ENCODE assay signal across 17 mouse cellular contexts in the genomic region with DNA sequence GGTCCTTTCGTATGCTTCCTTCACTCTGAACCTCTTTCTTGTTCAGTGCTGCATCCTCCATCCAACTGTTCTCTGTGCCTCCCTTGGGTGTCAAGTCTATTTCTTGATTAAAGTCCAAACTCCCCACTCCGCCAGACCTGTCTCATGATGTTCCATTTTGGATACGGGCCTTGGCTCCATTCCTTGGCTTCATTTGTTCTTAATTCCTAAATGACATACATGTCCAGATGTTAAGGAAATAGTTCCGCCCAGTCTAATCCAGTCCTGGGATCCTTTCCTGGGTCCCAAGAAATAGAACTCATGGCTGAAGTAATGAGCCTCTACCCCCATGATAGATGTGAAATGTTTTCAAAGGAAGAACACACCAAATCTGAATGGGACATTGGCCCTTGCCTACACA. TPM values are rescaled to one million over a fixed set of nuclear protein-coding genes. Genes with fewer than 3 reads are reported as not detected.
A peak's percentile ranks its signal among the peaks of the same experiment; 100 is the strongest.
DNase-seq lines count a peak whose midpoint lies in the region; ATAC-seq and TF ChIP-seq lines count a peak whose summit lies in the region.
"Had no signal": no experiment of that assay in that cellular context is flagged by ENCODE, and none has a peak within 500 bp of the region (broad histone marks: within the 10 kb centered on the region; RNA-seq: fewer than 3 reads in every experiment).

No protein-coding gene starts in this region.

- peak overlapping the region; percentile 65 for H3K27ac ChIP-seq in intestine, embryonic 14.5 days (ENCODE audit: low read depth)
- no peak overlapping the region for H3K27ac ChIP-seq in intestine, postnatal 0 days (ENCODE audit: low read depth, low read length)
- H3K27ac ChIP-seq in embryonic facial prominence, embryonic 12.5 days, result peak overlapping the region; percentile 73
- peak overlapping the region; percentile 77 for H3K27ac ChIP-seq in limb, embryonic 10.5 days
- H3K27ac ChIP-seq: liver, embryonic 13.5 days; macrophage had no signal

- H3K4me3 ChIP-seq in intestine, embryonic 14.5 days (ENCODE audit: low read depth, low read length), result no peak overlapping the region
- no peak overlapping the region for H3K4me3 ChIP-seq in intestine, postnatal 0 days (ENCODE audit: low read depth, low read length)
- no peak overlapping the region for H3K4me3 ChIP-seq in embryonic facial prominence, embryonic 12.5 days
- H3K4me3 ChIP-seq in limb, embryonic 10.5 days, result no peak overlapping the region
- H3K4me3 ChIP-seq: forebrain, embryonic 12.5 days; liver, embryonic 13.5 days had no signal

- H3K4me2 ChIP-seq in intestine, embryonic 14.5 days (ENCODE audit: low read length), result no peak overlapping the region
- no peak overlapping the region for H3K4me2 ChIP-seq in intestine, postnatal 0 days (replicated peaks; ENCODE audit: low read depth)
- H3K4me2 ChIP-seq in embryonic facial prominence, embryonic 12.5 days (replicated peaks), result no peak overlapping the region
- H3K4me2 ChIP-seq: forebrain, embryonic 12.5 days; liver, embryonic 13.5 days had no signal

- WGBS in intestine, embryonic 14.5 days, result 73% methylated on average over 4 of the region's 4 CpGs
- WGBS in intestine, postnatal 0 days, result 77% methylated on average over 4 of the region's 4 CpGs
- WGBS in embryonic facial prominence, embryonic 12.5 days, result 90% methylated on average over 4 of the region's 4 CpGs
- 95% methylated on average over 4 of the region's 4 CpGs for WGBS in limb, embryonic 10.5 days

- H3K9me3 ChIP-seq in intestine, embryonic 14.5 days (ENCODE audit: control insufficient read depth, low read length), result no peaks in the 10 kb centered on the region
- no peaks in the 10 kb centered on the region for H3K9me3 ChIP-seq in intestine, postnatal 0 days (ENCODE audit: control insufficient read depth)
- no peaks in the 10 kb centered on the region for H3K9me3 ChIP-seq in embryonic facial prominence, embryonic 12.5 days
- H3K9me3 ChIP-seq in limb, embryonic 10.5 days (replicated peaks), result no peaks in the 10 kb centered on the region
- H3K9me3 ChIP-seq: forebrain, embryonic 12.5 days; liver, embryonic 13.5 days had no signal

- DNase-seq in intestine, embryonic 14.5 days (ENCODE audit: low spot score), result no peak
- peak; percentile 33 for DNase-seq in gastrocnemius, postnatal 14 days
- DNase-seq in limb, embryonic 10.5 days (ENCODE audit: low spot score), result no peak
- no peak for DNase-seq in embryo, embryonic 10 days (ENCODE audit: low spot score)
- DNase-seq in cerebellum, adult 9-10 months, result no peak
- DNase-seq in frontal cortex, postnatal 25 days (ENCODE audit: low spot score in 2 of 2), result no peak
- DNase-seq: adrenal gland, adult 2 months; kidney, adult 11 months; layer of hippocampus, postnatal 36 days; liver, embryonic 13.5 days had no signal

- ATAC-seq in intestine, embryonic 14.5 days (replicated peaks; ENCODE audit: low FRiP score, low TSS enrichment, low read depth), result no peak
- no peak for ATAC-seq in intestine, postnatal 0 days
- ATAC-seq in embryonic facial prominence, embryonic 12.5 days (ENCODE audit: insufficient number of reproducible peaks, insufficient read depth, low FRiP score, low TSS enrichment), result no peak
- ATAC-seq: Patski had no signal

- H3K4me1 ChIP-seq in intestine, embryonic 14.5 days (replicated peaks; ENCODE audit: control insufficient read depth, insufficient read depth, low read length), result peaks cover 27% of the 10 kb centered on the region
- peaks cover under 1% of the 10 kb centered on the region; the same call in 1 of the 2 replicates for H3K4me1 ChIP-seq in intestine, postnatal 0 days (replicated peaks; ENCODE audit: control insufficient read depth, insufficient read depth, low read length)
- H3K4me1 ChIP-seq in embryonic facial prominence, embryonic 12.5 days, result peaks cover 16% of the 10 kb centered on the region
- peaks cover 49% of the 10 kb centered on the region for H3K4me1 ChIP-seq in limb, embryonic 10.5 days

- no peaks in the 10 kb centered on the region for H3K27me3 ChIP-seq in intestine, embryonic 14.5 days (replicated peaks; ENCODE audit: control insufficient read depth, insufficient read depth, low read length)
- no peaks in the 10 kb centered on the region for H3K27me3 ChIP-seq in intestine, postnatal 0 days (replicated peaks; ENCODE audit: control insufficient read depth, insufficient read depth, low read length)
- H3K27me3 ChIP-seq in embryonic facial prominence, embryonic 12.5 days, result no peaks in the 10 kb centered on the region
- H3K27me3 ChIP-seq in limb, embryonic 10.5 days (ENCODE audit: low read depth, poor library complexity, severe bottlenecking), result no peaks in the 10 kb centered on the region
- H3K27me3 ChIP-seq: forebrain, embryonic 12.5 days; liver, embryonic 13.5 days; Patski had no signal

- no peak for TF ChIP-seq CTCF in intestine, postnatal 0 days (IDR thresholded peaks at IDR 0.05; ENCODE audit: low read depth)

- intact Hi-C loops in gastrocnemius, postnatal 14 days (cut with DNase I; ENCODE audit: low total_unique reads), result no loop called here

- H3K9ac ChIP-seq in intestine, embryonic 14.5 days (ENCODE audit: low read length), result no peak overlapping the region
- no peak overlapping the region for H3K9ac ChIP-seq in intestine, postnatal 0 days (ENCODE audit: low read depth, low read length)
- no peak overlapping the region for H3K9ac ChIP-seq in embryonic facial prominence, embryonic 12.5 days
- H3K9ac ChIP-seq: forebrain, embryonic 12.5 days; liver, embryonic 13.5 days had no signal

- H3K36me3 ChIP-seq in intestine, embryonic 14.5 days (ENCODE audit: control insufficient read depth, insufficient read depth, low read length), result no peaks in the 10 kb centered on the region
- no peaks in the 10 kb centered on the region for H3K36me3 ChIP-seq in intestine, postnatal 0 days (ENCODE audit: control insufficient read depth, insufficient read depth)
- H3K36me3 ChIP-seq in embryonic facial prominence, embryonic 12.5 days, result no peaks in the 10 kb centered on the region
- H3K36me3 ChIP-seq in limb, embryonic 10.5 days, result peaks cover 5% of the 10 kb centered on the region; the same call in 1 of the 2 replicates
- H3K36me3 ChIP-seq: forebrain, embryonic 12.5 days; liver, embryonic 13.5 days had no signal

RNA-seq across cellular contexts. Expression of a gene that starts 4.5 kb away (rescaled TPM):
- 10.0 and 10.3 TPM in 2 replicates for polyA plus RNA-seq in intestine, embryonic 14.5 days (2014; fragmentation: Nextera tagmentation; extraction: Ambion mirVana)
- 3.7 and 4.4 TPM in 2 replicates for polyA plus RNA-seq in intestine, postnatal 0 days (2015; fragmentation: Nextera tagmentation; extraction: Ambion mirVana)
- 23.8 and 26.3 TPM in 2 replicates for polyA plus RNA-seq in embryonic facial prominence, embryonic 12.5 days (2016; fragmentation: Nextera tagmentation; extraction: Ambion mirVana)
- total RNA-seq in gastrocnemius, postnatal 14 days (2021), result 1 to 10 TPM; 1.3 to 2.1 TPM
- polyA plus RNA-seq in limb, embryonic 10.5 days (2016; fragmentation: Nextera tagmentation; extraction: Ambion mirVana), result 28.8 and 33.1 TPM in 2 replicates

RNA-seq across cellular contexts. Expression of a gene that starts 25.3 kb away (rescaled TPM):
- polyA plus RNA-seq in intestine, embryonic 14.5 days (2014; fragmentation: Nextera tagmentation; extraction: Ambion mirVana), result 962 and 973 TPM in 2 replicates
- 145 and 156 TPM in 2 replicates for polyA plus RNA-seq in intestine, postnatal 0 days (2015; fragmentation: Nextera tagmentation; extraction: Ambion mirVana)
- 1,207 and 1,222 TPM in 2 replicates for polyA plus RNA-seq in embryonic facial prominence, embryonic 12.5 days (2016; fragmentation: Nextera tagmentation; extraction: Ambion mirVana)
- 100 to 1,000 TPM in 1 of 2 experiments, 10 to 100 TPM in 1; 64.5 to 101 TPM for total RNA-seq in gastrocnemius, postnatal 14 days (2021)
- polyA plus RNA-seq in limb, embryonic 10.5 days (2016; fragmentation: Nextera tagmentation; extraction: Ambion mirVana), result 3,140 and 3,810 TPM in 2 replicates

RNA-seq across cellular contexts. Expression of a gene that starts 59.0 kb away (rescaled TPM):
- 2.6 and 167 TPM in 2 replicates for polyA plus RNA-seq in intestine, embryonic 14.5 days (2014; fragmentation: Nextera tagmentation; extraction: Ambion mirVana)
- 3.5 and 4.1 TPM in 2 replicates for polyA plus RNA-seq in intestine, postnatal 0 days (2015; fragmentation: Nextera tagmentation; extraction: Ambion mirVana)
- 0.22 and 0.29 TPM in 2 replicates for polyA plus RNA-seq in embryonic facial prominence, embryonic 12.5 days (2016; fragmentation: Nextera tagmentation; extraction: Ambion mirVana)
- not detected for total RNA-seq in gastrocnemius, postnatal 14 days (2021)
- 0.38 TPM in 2 replicates for polyA plus RNA-seq in limb, embryonic 10.5 days (2016; fragmentation: Nextera tagmentation; extraction: Ambion mirVana)
- total RNA-seq: adrenal gland, adult 2 months; common myeloid progenitor, adult 5-6 weeks; layer of hippocampus, postnatal 36 days; monocyte, adult 5-6 weeks had no signal
- polyA plus RNA-seq: adrenal gland, adult 2 months; forebrain, embryonic 12.5 days; macrophage; Patski had no signal
